Mouse (Mus musculus) hindbrain, postnatal 0 days (tissue): ENCODE results near the gene Higd1c. TPM values are rescaled to one million over a fixed set of nuclear protein-coding genes. Genes with fewer than 3 reads are reported as not detected.
A peak's percentile ranks its signal among the peaks of the same experiment; 100 is the strongest.
"Not testable (repeated sequence)": the region's sequence is repeated elsewhere in the genome, so short reads cannot be mapped to it uniquely, and the experiment has no call there.

Source experiments
- ATAC-seq: fragments of 200-750 bp; cut with Nextera tagmentation; 2 replicates; pipeline ENCODE4 v1.8.0; 2017; ENCODE audit warnings: mild to moderate bottlenecking, moderate TSS enrichment, moderate library complexity
- DNase-seq: peaks from one replicate; pipeline ENCODE4 v3.0.0-alpha.2; 2015; ENCODE audit warnings: low spot score
- H3K27ac ChIP-seq: fragments of 300-500 bp; sonication (generic); 2 replicates; pipeline ENCODE4 v1.5.1; 2014; ENCODE audit warnings: mild to moderate bottlenecking
- H3K27me3 ChIP-seq: fragments of 300-500 bp; sonication (generic); 2 replicates; pipeline ENCODE4 v1.6.1; 2014; ENCODE audit warnings: low read length, mixed read lengths; ENCODE audit not compliant: insufficient read depth
- H3K36me3 ChIP-seq: fragments of 300-500 bp; sonication (generic); 2 replicates; pipeline ENCODE4 v1.6.1; 2014; ENCODE audit warnings: low read length, mixed read lengths; ENCODE audit not compliant: insufficient read depth
- H3K4me1 ChIP-seq: fragments of 300-500 bp; sonication (generic); 2 replicates; pipeline ENCODE4 v1.6.1; 2014; ENCODE audit warnings: antibody characterized with exemption, low read length, mixed read lengths; ENCODE audit not compliant: insufficient read depth
- H3K4me2 ChIP-seq: fragments of 300-500 bp; sonication (generic); 2 replicates; pipeline ENCODE4 v1.6.1; 2014; ENCODE audit warnings: low read depth, mild to moderate bottlenecking, low read length, moderate library complexity, mixed read lengths
- H3K4me3 ChIP-seq: fragments of 300-500 bp; sonication (generic); 2 replicates; pipeline ENCODE4 v1.5.1; 2014; ENCODE audit warnings: low read length
- H3K9ac ChIP-seq: fragments of 300-500 bp; sonication (generic); replicated peaks from 2 replicates; pipeline ENCODE4 v1.6.1; 2014; ENCODE audit warnings: mild to moderate bottlenecking, low read length, moderate library complexity, mixed read lengths
- H3K9me3 ChIP-seq: fragments of 300-500 bp; sonication (generic); 2 replicates; pipeline ENCODE4 v1.6.1; 2016; ENCODE audit warnings: low read length, mixed read lengths
- CTCF ChIP-seq: IDR thresholded peaks from 2 replicates; pipeline ENCODE4 v1.5.1; 2016; ENCODE audit warnings: antibody characterized with exemption, control low read depth, low read depth
- WGBS: fragments of 180-500 bp; shearing (Covaris S2); extraction: QIAGEN DNeasy Blood & Tissue Kit; methylation state at CpG from one replicate; pipeline ENCODE4 v1.1.7; 2014; 5-methylcytosine and 5-hydroxymethylcytosine counted together
- polyA plus RNA-seq: library from polyadenylated mRNA; unstranded; fragments of >200 nt; fragmentation: Nextera tagmentation; extraction: Ambion mirVana; gene quantifications from 2 replicates; pipeline ENCODE4 v1.2.1, GENCODE M21; 2015
- total RNA-seq: library from RNA; depleted of rRNA; stranded (reverse); fragments of >200 nt; gene quantifications from 2 replicates; pipeline ENCODE4 v1.2.3, GENCODE M21; 2014

The Higd1c gene
- total and polyA plus RNA-seq, 2 experiments from 2014 or later = not detected

DNA sequence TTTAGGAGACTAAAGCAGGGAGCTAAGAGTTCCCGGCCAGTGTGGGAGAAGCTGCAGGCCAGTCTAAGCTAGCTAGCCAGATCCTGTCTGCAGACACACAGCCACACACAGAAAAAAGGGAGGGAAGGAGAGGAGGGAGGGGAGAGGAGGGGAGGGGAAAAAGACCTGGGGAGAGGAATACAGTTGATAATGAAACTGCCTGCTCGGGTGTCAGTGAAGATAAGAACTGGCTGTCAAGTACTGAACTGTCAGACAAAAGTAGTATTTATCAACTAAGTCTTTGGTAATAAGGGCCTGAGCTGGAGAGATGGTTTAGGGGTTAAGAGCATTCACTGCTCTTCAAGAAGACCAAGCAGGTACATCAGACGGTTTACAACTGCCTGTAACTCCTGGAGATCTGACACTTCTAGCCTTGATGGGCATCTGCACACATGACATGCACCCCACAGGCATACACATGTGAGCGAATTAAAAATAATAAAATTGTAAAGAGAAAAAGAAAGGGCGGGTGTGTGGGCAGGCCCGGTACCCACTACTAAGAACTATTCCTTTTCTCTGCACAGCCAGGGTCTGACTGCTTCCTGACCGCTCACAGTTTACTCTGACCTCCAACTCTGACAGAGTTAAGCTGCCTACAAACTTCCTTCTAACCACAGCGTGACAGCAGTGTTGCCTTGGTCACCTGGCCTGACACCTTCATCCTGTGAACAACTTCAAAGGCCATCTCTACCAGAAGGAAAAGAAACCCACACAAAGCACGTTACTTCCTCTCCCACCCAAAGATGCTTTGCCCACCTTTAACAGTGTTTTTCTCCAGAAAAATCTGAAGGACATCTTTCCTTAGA, 55.8 kb downstream of the Higd1c start:
- ATAC-seq (no peak), DNase-seq (no peak)
- no peaks in the 10 kb centered on the region for H3K9me3 ChIP-seq
- no peak overlapping the region for H3K9ac ChIP-seq
- peaks cover 17% of the 10 kb centered on the region; the same call in 1 of the 2 replicates for H3K4me1 ChIP-seq
- WGBS = 70% methylated on average over 9 of the region's 9 CpGs
- no peak overlapping the region for H3K4me3 ChIP-seq
- no peaks in the 10 kb centered on the region for H3K27me3 ChIP-seq
- no peak for TF ChIP-seq CTCF
- H3K4me2 ChIP-seq = no peak overlapping the region
- no peak overlapping the region for H3K27ac ChIP-seq
- H3K36me3 ChIP-seq = no peaks in the 10 kb centered on the region

DNA sequence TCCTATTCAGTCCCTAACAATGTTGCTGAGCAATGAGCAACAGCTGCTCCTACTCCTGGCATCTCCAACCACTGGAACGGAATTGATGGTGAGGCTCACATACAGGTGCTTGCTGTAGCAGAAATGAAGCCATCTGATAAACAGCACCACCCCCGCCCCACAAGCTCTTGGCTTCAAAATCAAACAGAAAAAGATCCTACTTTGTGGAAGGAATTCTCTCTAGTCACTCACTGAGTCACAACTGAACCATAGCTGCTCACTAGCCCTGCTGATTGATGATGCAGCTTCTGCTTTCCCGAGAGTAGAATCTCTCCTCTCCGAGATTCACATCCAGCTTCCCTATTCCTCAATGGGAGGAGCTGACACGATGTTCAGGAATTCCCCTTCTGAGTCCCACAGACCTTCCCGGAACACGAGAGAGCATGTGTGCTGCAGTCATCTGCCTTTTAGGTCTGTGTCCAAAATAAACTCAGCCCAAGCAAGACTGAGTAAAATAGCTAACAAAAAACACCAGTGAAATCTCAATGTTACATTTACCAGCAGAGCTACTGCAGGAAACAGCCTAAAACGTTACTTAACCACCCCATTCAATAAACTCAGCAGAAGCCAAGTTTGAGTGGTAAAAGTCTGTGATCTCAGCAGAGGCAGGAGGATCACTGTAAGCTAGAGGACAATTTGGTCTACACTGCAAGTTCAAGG, 56.9 kb downstream of the Higd1c start:
- ATAC-seq = no peak
- H3K4me1 ChIP-seq = peaks cover 17% of the 10 kb centered on the region; the same call in 1 of the 2 replicates
- H3K9ac ChIP-seq = peak overlapping the region; percentile 13; the same call in 1 of the 2 replicates
- no peak overlapping the region for H3K27ac ChIP-seq
- no peaks in the 10 kb centered on the region for H3K36me3 ChIP-seq
- no peak for DNase-seq
- H3K4me3 ChIP-seq = peak overlapping the region; percentile 90
- H3K4me2 ChIP-seq = peak overlapping the region; percentile 97
- WGBS = 35% methylated on average over 8 of the region's 8 CpGs
- no peak for TF ChIP-seq CTCF
- no peaks in the 10 kb centered on the region for H3K9me3 ChIP-seq
- no peaks in the 10 kb centered on the region for H3K27me3 ChIP-seq

DNA sequence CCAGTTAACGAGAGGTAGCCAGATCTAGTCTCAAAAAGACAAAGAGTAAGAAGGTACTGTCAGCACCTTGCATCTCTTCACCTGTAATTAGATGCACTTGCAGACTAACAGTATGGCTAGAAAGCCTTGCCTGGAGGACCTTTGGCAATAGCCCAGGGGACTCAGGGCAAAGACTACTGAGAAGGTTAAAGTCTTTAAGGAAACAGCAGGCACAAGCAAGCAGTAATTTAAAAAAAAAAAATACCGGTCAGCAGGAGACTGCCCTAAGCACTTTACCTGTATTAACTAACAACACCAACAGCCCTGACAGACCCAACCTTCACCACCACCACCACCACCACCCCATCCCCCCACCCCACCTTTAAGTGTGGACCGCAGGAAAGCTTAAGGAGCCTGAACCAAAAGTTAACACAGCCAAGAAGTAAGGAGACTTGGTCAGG, 57.4 kb downstream of the Higd1c start, which contains the start of gene Gm5475:
Gm5475 (plus strand) TSS at position 390 of the 440 bp plus-strand sequence.
- Histone ChIP-seq H3K4me1 (peaks cover 17% of the 10 kb centered on the region; the same call in 1 of the 2 replicates), H3K4me3 (peak within 1 kb of the TSS; percentile 90), H3K4me2 (peak within 1 kb of the TSS; percentile 97), H3K9ac (peak within 1 kb of the TSS; percentile 91), H3K27ac (peak within 1 kb of the TSS; percentile 54)
- not testable (repeated sequence) for H3K9me3 ChIP-seq, H3K27me3 ChIP-seq, ATAC-seq, H3K36me3 ChIP-seq, DNase-seq
- WGBS = 30% methylated on average over 3 of the region's 3 CpGs

DNA sequence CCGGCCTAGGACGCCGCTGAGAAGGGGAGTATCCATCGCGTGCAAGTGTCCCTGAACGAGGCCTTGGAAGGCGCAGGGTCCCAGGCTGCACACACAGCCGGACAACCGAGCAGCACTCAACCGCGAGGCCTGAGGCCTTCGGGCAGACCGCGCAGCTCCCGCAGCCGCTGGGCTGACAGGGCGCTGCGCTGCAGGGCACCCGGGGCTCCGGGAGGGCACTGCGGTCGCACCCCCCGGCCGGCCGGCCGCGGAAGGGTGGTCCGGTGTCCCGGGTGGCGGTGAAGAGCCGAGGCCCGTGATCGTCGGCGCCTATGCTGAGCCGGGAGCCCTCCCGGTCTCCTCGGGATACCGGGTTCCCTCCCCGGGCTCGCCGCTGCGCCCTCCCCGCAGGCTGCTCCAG, 58.1 kb downstream of the Higd1c start:
- peak overlapping the region; percentile 97 for H3K4me2 ChIP-seq
- H3K36me3 ChIP-seq = no peaks in the 10 kb centered on the region
- peak overlapping the region; percentile 54 for H3K27ac ChIP-seq
- DNase-seq (peak; percentile 18), ATAC-seq (peak; percentile 36)
- no peaks in the 10 kb centered on the region for H3K27me3 ChIP-seq
- H3K9ac ChIP-seq = peak overlapping the region; percentile 91
- H3K9me3 ChIP-seq = no peaks in the 10 kb centered on the region
- TF ChIP-seq CTCF = no peak
- H3K4me3 ChIP-seq = peak overlapping the region; percentile 90
- under 1% methylated on average over 35 of the region's 44 CpGs for WGBS
- H3K4me1 ChIP-seq = peaks cover 17% of the 10 kb centered on the region; the same call in 1 of the 2 replicates

DNA sequence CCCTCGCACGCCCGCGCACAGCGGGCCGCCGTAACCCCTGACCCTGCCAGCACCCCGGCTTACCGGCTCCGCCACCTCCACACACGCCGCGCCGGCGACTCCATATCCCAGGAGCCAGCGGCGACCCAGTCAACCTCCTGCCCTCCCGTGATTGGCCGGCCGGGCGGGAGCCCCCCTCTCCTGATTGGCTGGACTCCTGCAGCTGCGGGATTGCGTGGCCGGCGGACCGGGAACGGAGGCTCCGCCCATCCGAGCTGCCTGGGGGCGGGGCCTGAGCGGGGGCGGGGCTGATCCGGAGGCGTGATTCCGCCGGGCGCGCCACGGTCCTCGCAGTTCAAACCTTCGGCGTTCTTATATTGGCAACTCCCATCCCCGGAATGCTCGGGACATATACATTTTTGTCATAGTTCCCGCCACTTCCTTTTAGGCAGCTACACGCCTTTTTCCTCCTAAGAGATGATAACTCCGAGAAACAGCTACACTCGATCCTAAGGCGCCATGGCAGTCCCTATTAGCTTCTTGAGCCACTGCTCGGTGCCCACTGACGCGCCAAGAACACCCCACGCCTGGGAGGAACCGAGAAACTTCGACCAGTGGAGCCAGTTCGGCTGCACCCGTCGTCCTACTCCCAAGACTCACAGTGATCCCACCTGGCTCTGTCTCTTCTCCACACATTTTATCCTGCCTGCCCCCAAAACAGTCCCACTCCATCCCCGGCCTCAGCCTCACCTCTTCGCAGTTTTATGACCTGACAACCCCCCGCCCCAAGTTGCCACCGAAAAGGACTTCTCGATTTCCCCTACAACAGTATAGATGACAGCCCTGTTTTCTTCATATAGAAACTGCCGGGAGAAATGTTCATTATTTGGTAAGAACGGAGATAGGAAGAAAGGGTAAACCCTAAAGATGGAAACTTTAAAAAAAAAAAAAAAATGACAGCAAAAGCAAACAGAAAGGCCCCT, 58.8 kb downstream of the Higd1c start:
- H3K4me2 ChIP-seq = peak overlapping the region; percentile 97
- 2% methylated on average over 65 of the region's 65 CpGs for WGBS
- no peak for TF ChIP-seq CTCF
- ATAC-seq (peak; percentile 98), DNase-seq (peak; percentile 96)
- peak overlapping the region; percentile 90 for H3K4me3 ChIP-seq
- peaks cover 17% of the 10 kb centered on the region; the same call in 1 of the 2 replicates for H3K4me1 ChIP-seq
- no peaks in the 10 kb centered on the region for H3K27me3 ChIP-seq
- peak overlapping the region; percentile 54 for H3K27ac ChIP-seq
- peak overlapping the region; percentile 91 for H3K9ac ChIP-seq
- H3K36me3 ChIP-seq = no peaks in the 10 kb centered on the region
- H3K9me3 ChIP-seq = no peaks in the 10 kb centered on the region

DNA sequence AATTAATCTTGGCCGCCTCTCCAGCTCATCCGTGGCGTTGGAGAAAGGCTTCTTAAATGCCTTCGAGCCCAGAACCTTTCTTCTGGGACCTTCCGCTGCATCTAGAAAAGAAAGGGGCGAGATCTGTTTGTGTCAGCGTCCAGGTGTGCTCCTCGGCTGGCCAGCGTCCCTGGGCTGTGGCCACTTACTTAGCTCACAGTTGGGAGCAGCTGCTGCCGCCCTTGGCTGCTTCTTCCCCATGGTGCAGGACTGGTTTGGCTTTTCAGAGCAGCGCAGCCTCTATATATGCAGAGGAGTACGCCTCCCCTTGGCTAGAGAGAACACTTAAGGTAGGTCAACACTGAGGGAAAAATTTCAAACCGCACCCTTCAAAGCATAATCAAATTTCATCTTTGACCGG, 59.6 kb downstream of the Higd1c start:
- Histone ChIP-seq H3K27me3 (no peaks in the 10 kb centered on the region), H3K4me1 (peaks cover 17% of the 10 kb centered on the region; the same call in 1 of the 2 replicates), H3K4me3 (peak overlapping the region; percentile 90), H3K27ac (no peak overlapping the region), H3K36me3 (no peaks in the 10 kb centered on the region), H3K9ac (peak overlapping the region; percentile 91; the same call in 1 of the 2 replicates), H3K4me2 (peak overlapping the region; percentile 97), H3K9me3 (no peaks in the 10 kb centered on the region)
- ATAC-seq (no peak), DNase-seq (peak; percentile 33)
- no peak for TF ChIP-seq CTCF
- WGBS = 2% methylated on average over 14 of the region's 14 CpGs
